Mouse (Mus musculus) C2C12 (cell line): ENCODE measurements around the gene Srp9.

Experiments used
- CEBPB ChIP-seq: IDR thresholded peaks from one replicate; pipeline ENCODE4 v1.6.1; 2011; ENCODE audit warnings: low read depth, mild to moderate bottlenecking, control low read depth, moderate library complexity
- CTCF ChIP-seq: IDR thresholded peaks from one replicate; pipeline ENCODE4 v1.5.1; 2011; ENCODE audit not compliant: control insufficient read depth, insufficient read depth, insufficient read length
- MAX ChIP-seq: IDR thresholded peaks from one replicate; pipeline ENCODE4 v1.6.1; 2011; ENCODE audit warnings: mild to moderate bottlenecking, control low read depth
- MYOG ChIP-seq: IDR thresholded peaks from one replicate; pipeline ENCODE4 v1.6.1; 2011; ENCODE audit not compliant: control insufficient read depth, insufficient read length; ENCODE audit errors: extremely low read depth
- USF1 ChIP-seq: IDR thresholded peaks from one replicate; pipeline ENCODE4 v1.6.1; 2011; ENCODE audit warnings: low read depth, mild to moderate bottlenecking, control low read depth, moderate library complexity

- no peak for TF ChIP-seq USF1
- no peak for TF ChIP-seq MYOG
- no peak for TF ChIP-seq CTCF
- TF ChIP-seq MAX = no peak
- TF ChIP-seq CEBPB = no peak
Observed at GRCm38 (mm10) chr1:182100403-182100802, 24.1 kb upstream of the Srp9 start.
